Mouse (Mus musculus) retina, postnatal 1 day (tissue): ENCODE measurements at regions not wholly inside any gene's neighbourhood (a gene's known extent, or its start where the extent isn't known, plus 50 kb on each side); places are given as distances from the start of the nearest gene placed in this dataset.

Experiments
- DNase-seq: peaks from one replicate; pipeline ENCODE4 v3.0.0-alpha.2; 2012

GRCm38 (mm10) chr19:52878812-52879502 is 161.1 kb downstream of the Xpnpep1 start:
- no peak for DNase-seq

- DNase-seq: no peak
These were observed 173.4 kb downstream of the Xpnpep1 start for GRCm38 (mm10) chr19:52866635-52867034.

DNA sequence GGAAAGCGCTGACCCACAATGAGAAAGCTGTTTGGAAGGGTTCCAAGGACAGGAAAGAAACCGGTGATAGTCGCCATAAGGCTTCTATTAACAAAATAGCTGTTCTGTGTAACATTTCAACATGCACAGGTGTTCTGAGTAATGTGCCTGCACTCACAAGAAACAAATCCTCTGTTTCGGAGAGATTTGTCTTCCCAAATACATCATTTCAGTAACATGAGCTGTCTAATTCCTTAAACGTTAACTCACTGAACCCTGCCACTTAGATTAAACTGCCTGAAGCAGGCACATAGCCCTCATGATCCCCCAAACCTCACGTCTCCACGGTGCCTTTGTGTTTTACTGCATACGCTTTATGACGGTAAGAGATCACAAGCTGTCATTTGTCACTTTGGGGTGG is 178.4 kb downstream of the Xpnpep1 start:
- peak; percentile 19 for DNase-seq

- DNase-seq: peak; percentile 3
These were observed 185.8 kb downstream of the Xpnpep1 start for GRCm38 (mm10) chr19:52854068-52854682.

DNA sequence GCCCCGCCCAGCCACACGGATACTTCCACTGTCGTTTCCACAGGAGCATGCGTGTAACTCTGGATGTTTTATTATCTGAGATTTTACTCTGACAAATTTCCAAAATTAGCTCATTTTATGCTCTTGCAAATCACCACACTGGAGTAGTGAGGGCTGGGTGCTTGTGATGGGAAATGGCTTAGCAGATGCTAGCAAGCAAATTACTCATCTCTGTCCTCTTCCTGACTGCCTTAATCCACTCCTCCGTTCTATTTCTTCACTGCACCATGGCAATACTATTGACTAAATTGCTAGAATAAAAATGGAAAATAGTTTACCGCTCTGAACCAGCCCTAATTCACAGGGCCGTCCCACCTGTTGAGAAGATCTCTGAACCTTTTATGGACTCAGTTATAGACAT is 223.8 kb downstream of the Xpnpep1 start:
- no peak for DNase-seq

- no peak for DNase-seq
These were observed 228.0 kb downstream of the Xpnpep1 start for GRCm38 (mm10) chr19:52812046-52812445.

- no peak for DNase-seq
These were observed 251.2 kb downstream of the Xpnpep1 start for GRCm38 (mm10) chr19:52788802-52789201.

DNA sequence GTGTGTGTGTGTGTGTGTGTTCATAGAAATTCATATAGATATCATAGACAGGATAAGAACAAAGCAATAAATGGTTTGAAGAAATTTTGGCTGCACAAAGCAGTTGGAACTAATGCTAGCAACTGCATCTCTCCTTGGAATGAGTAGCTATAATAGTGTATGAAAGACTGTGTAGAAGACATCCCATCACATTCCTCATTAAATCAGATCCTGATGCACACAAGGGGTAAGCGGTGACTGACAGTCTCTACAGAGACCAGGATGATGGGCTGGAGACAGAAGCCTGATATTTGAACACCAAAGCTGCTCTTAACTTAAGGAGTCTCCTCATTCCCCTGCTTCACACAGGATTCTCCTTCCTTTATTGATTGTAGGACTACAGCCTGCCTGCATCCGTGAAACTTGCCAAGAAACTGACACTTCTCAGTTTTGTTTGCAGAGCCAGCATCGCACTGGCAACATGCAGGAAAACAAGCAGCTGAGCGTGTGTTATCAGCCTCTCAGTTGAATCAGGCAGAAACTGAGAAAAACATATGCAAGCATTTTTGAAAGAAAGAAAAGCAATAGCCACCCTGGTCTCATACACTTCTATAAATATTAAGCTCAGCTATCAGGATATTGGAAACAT is 271.1 kb downstream of the Xpnpep1 start:
- no peak for DNase-seq

- DNase-seq: no peak
These were observed 271.9 kb downstream of the Xpnpep1 start for GRCm38 (mm10) chr19:52768117-52768516.

DNA sequence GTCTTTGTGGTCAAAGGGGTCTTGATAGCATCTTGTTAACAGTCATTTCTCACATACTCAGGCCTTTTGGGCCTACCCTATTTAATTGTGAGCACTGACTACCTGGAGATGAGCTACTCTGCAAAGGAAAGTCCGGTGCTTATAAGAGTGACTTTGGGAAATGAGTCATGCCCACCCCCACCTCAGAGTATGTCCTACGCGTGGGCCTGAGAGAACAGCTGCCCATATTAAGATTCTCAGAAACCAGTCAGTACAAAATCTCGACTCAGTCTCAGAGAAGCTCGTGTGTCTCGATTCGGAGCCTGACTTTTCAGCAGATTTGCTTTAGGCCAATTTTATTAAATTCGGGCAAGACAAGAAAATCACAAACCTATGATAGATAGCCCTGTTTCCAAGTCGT is 301.1 kb downstream of the Xpnpep1 start:
- no peak for DNase-seq

DNA sequence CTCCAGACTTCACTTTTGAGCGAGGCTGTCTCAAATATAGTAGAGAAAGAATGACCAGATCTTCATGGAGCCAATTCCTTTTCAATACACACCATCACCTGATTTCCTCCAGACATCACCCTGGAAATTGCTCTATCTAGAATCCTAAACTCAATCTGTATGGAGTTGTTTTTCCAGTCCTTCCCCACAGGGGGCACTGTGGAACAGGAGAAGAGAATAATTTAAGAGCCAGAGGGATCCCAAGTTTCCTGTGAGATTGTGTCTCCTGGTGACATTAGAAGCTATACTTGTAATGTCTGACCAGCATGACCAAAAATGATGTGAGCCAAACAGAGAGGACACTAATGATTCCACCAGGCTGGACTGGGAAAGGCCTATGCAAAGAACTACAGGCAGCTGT is 318.2 kb downstream of the Xpnpep1 start:
- DNase-seq: peak; percentile 23

GRCm38 (mm10) chr19:52715359-52715758 is 324.7 kb downstream of the Xpnpep1 start:
- no peak for DNase-seq

DNA sequence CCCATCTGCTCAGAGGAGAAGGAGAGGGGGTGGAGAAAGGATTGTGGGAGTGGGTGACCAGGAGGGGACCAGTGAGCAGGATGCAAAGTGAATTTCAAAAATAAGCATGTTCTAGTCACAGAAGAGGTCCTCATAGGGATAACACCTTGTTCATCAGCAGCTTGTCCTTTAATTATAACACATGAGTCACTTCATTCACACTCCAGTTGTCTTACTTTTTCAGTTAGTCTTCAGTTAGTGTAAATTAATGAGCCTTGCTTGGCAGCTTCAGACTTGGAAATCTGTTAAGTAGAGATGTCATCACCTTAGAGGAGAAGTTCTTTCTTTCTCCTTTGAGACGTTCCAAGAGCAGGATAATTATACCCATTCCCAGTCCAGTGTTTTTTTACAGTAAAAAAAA is 332.3 kb downstream of the Xpnpep1 start:
- DNase-seq: no peak

DNA sequence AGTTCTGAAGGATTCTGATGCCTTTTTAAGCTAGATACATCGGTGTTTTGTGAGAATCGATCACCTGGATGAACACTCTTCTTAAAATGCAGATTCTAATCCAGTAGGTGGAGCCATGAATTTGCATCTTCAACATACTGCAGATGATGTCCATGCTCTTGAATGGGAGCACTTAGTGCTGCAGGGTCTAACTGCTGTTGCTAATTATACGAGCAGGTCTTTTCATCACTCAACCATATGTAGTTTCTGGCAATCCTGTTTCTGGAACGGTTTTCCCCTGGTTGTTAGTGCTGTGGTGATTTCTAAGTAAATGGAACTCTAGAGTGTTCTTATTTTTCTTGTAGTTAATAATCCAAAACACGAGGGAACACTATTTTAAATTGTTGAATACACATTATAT is 379.0 kb downstream of the Xpnpep1 start:
- no peak for DNase-seq

GRCm38 (mm10) chr19:52647066-52648046 is 383.3 kb downstream of the Ins1 start:
- peak; percentile 74 for DNase-seq

DNA sequence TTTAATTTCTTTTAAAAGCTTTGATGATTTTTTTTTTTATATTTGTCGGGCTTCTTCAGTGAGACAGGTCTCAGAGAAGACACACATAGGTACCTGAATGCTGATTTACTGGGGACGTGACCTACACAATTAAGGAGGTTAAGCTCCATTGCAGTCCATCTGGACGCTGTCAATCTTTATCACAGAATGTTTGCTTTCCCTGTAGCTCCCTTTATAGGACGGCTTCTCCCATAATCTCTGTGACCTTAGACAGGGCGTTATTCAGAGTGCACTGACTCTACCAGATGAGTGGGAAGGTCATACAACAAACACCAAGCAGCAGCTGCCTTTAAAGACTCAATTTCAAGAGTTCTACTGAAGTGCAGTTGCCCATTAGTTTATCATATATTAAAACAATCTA is 376.1 kb downstream of the Ins1 start:
- no peak for DNase-seq

- no peak for DNase-seq
These were observed 368.4 kb downstream of the Ins1 start for GRCm38 (mm10) chr19:52632501-52632900.

DNA sequence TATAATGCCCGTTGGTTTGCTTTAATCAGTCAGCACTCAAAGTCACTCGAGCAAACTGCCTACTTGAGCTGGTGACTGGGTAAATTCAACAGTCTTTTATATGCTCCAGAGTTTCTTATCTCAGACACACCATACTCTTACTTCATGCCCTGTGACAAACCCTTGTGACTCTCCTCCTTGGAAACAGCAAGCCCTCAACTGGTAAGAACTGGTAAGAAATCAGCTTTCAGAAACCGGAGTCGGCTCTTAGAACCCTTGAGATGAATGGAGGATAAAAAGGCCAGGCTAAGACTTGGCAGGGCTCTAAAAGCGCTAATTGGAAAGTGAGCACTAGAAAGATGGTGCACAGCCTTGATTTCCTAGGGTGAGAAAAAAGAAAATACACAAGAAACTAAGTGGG is 360.2 kb downstream of the Ins1 start:
- no peak for DNase-seq

GRCm38 (mm10) chr19:52623496-52623895 is 359.4 kb downstream of the Ins1 start:
- DNase-seq: peak; percentile 26

DNA sequence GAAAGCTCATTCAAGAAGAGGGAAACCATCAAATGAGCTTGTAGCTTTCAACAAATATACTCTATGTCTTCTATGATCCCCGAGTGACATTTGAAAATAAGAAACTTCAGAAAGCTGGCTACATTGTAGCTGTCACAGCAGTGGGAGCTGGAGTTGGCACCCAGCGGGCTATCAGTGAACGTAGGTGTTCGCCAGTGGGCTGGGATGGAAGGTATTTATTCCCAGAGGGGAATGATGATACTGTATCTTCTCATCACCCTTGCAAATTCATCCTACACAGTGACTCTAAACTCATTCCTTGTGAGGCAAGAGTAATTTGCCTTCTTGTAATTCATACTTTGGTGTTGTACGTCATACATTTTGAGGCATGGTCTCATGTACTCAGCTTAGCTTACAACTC is 349.3 kb downstream of the Ins1 start:
- DNase-seq: no peak

DNA sequence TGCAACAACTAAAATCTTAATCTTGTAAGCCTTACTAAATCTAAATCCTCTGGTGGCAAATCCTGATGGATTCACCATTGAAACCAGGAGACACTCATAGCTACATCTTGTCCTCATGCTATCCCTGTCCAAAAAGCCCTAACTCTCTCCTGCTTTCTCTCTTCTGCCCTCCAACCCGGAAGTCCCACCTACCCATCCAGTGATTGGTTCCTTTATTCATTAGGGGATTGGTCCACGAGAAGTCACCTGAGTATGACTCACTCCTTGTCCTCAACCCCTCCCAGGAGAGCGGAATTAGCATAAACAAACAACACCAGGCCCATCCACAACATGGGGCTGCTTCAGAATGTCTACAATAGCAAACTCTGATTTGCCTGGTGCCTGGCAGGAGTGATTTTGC is 342.8 kb downstream of the Ins1 start:
- no peak for DNase-seq

DNA sequence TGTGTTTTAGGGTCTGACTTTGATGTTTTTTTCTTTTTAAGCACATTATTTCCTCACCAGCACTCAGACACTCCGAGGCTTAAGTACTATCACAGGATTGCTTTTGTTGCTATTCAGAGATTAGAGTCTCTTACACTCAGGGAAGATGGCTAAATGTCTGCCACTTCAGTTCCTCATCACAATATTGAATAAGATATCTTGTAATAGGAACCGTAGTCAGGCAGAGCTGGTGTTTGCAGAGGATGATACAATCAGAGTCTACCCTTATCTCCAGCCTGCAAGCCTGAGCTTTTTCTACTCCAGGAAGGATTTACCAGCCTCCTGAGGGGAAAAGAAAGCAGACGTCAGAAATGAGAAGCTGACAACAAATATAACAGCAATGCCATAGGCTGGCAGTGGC is 336.3 kb downstream of the Ins1 start:
- DNase-seq: peak; percentile 19

GRCm38 (mm10) chr19:52565401-52565800 is 301.3 kb downstream of the Ins1 start:
- DNase-seq: peak; percentile 2
